In genomic region chr1:25828971-25829920, GRCm38 (mm10) we compare ENCODE assay signal across 10 mouse cellular contexts. TPM values are rescaled to one million over a fixed set of nuclear protein-coding genes. Genes with fewer than 3 reads are reported as not detected.
DNase-seq lines count a peak whose midpoint lies in the region; ATAC-seq lines count a peak whose summit lies in the region.
"Had no signal": no experiment of that assay in that cellular context is flagged by ENCODE, and none has a peak within 500 bp of the region (broad histone marks: within the 10 kb centered on the region; RNA-seq: fewer than 3 reads in every experiment).

Gene Adgrb3, minus strand, starts transcription at chr1:25829707.

- H3K9me3 ChIP-seq in kidney, embryonic 16.5 days (ENCODE audit: low read length), result no peaks in the 10 kb centered on the region
- no peaks in the 10 kb centered on the region for H3K9me3 ChIP-seq in embryonic facial prominence, embryonic 10.5 days
- H3K9me3 ChIP-seq in midbrain, embryonic 11.5 days (ENCODE audit: control insufficient read depth, low read length), result no peaks in the 10 kb centered on the region

- no peak within 1 kb of the TSS for H3K27ac ChIP-seq in kidney, embryonic 16.5 days (ENCODE audit: low read length)
- peak within 1 kb of the TSS; percentile 77 for H3K27ac ChIP-seq in embryonic facial prominence, embryonic 10.5 days (replicated peaks)
- peak within 1 kb of the TSS; percentile 89 for H3K27ac ChIP-seq in midbrain, embryonic 11.5 days (ENCODE audit: low read depth, low read length)

- peak within 1 kb of the TSS; percentile 61 for H3K4me3 ChIP-seq in kidney, embryonic 16.5 days (ENCODE audit: low read length)
- H3K4me3 ChIP-seq in embryonic facial prominence, embryonic 10.5 days, result peak within 1 kb of the TSS; percentile 62
- H3K4me3 ChIP-seq in midbrain, embryonic 11.5 days (ENCODE audit: low read depth, low read length), result peak within 1 kb of the TSS; percentile 61

- DNase-seq in kidney, postnatal 36 days, result no peak
- peak; percentile 30 for DNase-seq in embryonic facial prominence, embryonic 10.5 days (ENCODE audit: low spot score)
- peak; percentile 19 to 69 for DNase-seq in layer of hippocampus, adult 18-20 months (ENCODE audit: low spot score in 2 of 2)
- peak; percentile 88 for DNase-seq in midbrain, embryonic 11.5 days (ENCODE audit: low spot score, missing footprints)
- DNase-seq in urinary bladder, postnatal 36 days (ENCODE audit: low spot score in 2 of 2), result no peak
- no peak for DNase-seq in thymus, postnatal 10 days (ENCODE audit: low spot score in 2 of 2)
- DNase-seq in urinary bladder, postnatal 4 days (ENCODE audit: low spot score in 2 of 2), result no peak

- peak within 1 kb of the TSS; percentile 10 for H3K9ac ChIP-seq in kidney, embryonic 16.5 days (replicated peaks; ENCODE audit: low read length)
- H3K9ac ChIP-seq in midbrain, embryonic 11.5 days (ENCODE audit: low read length), result peak within 1 kb of the TSS; percentile 75

- no peaks in the 10 kb centered on the region for H3K36me3 ChIP-seq in kidney, embryonic 16.5 days (ENCODE audit: insufficient read depth, low read length)
- H3K36me3 ChIP-seq in embryonic facial prominence, embryonic 10.5 days (replicated peaks), result no peaks in the 10 kb centered on the region
- no peaks in the 10 kb centered on the region for H3K36me3 ChIP-seq in midbrain, embryonic 11.5 days (ENCODE audit: control insufficient read depth, insufficient read depth, low read length)

- WGBS in kidney, embryonic 16.5 days, result 5% methylated on average over 32 of the region's 32 CpGs
- WGBS in embryonic facial prominence, embryonic 10.5 days, result 3% methylated on average over 32 of the region's 32 CpGs
- under 1% methylated on average over 29 of the region's 32 CpGs for WGBS in midbrain, embryonic 11.5 days

- peaks cover 43% of the 10 kb centered on the region for H3K27me3 ChIP-seq in kidney, embryonic 16.5 days (ENCODE audit: insufficient read depth, low read length)
- peaks cover 37% of the 10 kb centered on the region for H3K27me3 ChIP-seq in embryonic facial prominence, embryonic 10.5 days (replicated peaks; ENCODE audit: low read depth, poor library complexity, severe bottlenecking)
- no peaks in the 10 kb centered on the region for H3K27me3 ChIP-seq in midbrain, embryonic 11.5 days (ENCODE audit: control insufficient read depth, insufficient read depth, low read length)

- ATAC-seq in kidney, embryonic 16.5 days (ENCODE audit: low FRiP score, low TSS enrichment), result peak; percentile 36; the same call in 1 of the 2 replicates
- ATAC-seq in midbrain, embryonic 11.5 days (ENCODE audit: low FRiP score), result peak; percentile 47; the same call in 1 of the 2 replicates
- ATAC-seq: Patski had no signal

- H3K4me1 ChIP-seq in kidney, embryonic 16.5 days (ENCODE audit: insufficient read depth, low read length), result no peaks in the 10 kb centered on the region
- H3K4me1 ChIP-seq in embryonic facial prominence, embryonic 10.5 days, result peaks cover 17% of the 10 kb centered on the region
- peaks cover 33% of the 10 kb centered on the region for H3K4me1 ChIP-seq in midbrain, embryonic 11.5 days (ENCODE audit: control insufficient read depth, insufficient read depth, low read length)

- H3K4me2 ChIP-seq in kidney, embryonic 16.5 days (replicated peaks; ENCODE audit: low read depth, low read length), result peak within 1 kb of the TSS; percentile 93
- H3K4me2 ChIP-seq in midbrain, embryonic 11.5 days, result peak within 1 kb of the TSS; percentile 62

RNA-seq across cellular contexts. Expression of gene Adgrb3, which starts in this region (rescaled TPM):
- 0.45 and 0.53 TPM in 2 replicates for polyA plus RNA-seq in kidney, embryonic 16.5 days (2015; fragmentation: Nextera tagmentation; extraction: Ambion mirVana)
- 1.4 and 1.7 TPM in 2 replicates for polyA plus RNA-seq in embryonic facial prominence, embryonic 10.5 days (2016; fragmentation: Nextera tagmentation; extraction: Ambion mirVana)
- total RNA-seq in layer of hippocampus, adult 18-20 months (2021), result 100 to 1,000 TPM in 1 of 2 experiments, 10 to 100 TPM in 1; 97.8 to 105 TPM
- polyA plus RNA-seq in midbrain, embryonic 11.5 days (2014; fragmentation: Nextera tagmentation; extraction: Ambion mirVana), result 11.5 and 13.2 TPM in 2 replicates
- total RNA-seq: liver, adult 2 months had no signal
- polyA plus RNA-seq: liver, adult 2 months; Patski had no signal

Comparison
In these comparisons a context has a peak if more than half of its experiments do, and no peak if none do; other contexts are left out.
1. Peak in ATAC-seq, H3K4me3 ChIP-seq, H3K9ac ChIP-seq and H3K4me2 ChIP-seq in kidney, embryonic 16.5 days; RNA of the gene not detected or under 1 TPM.
2. DNase-seq: peak in embryonic facial prominence, embryonic 10.5 days (single experiment), layer of hippocampus, adult 18-20 months (2 of 2) and midbrain, embryonic 11.5 days (single experiment); none in kidney, postnatal 36 days (0 of 2), urinary bladder, postnatal 36 days (0 of 2), thymus, postnatal 10 days (0 of 2) and urinary bladder, postnatal 4 days (0 of 2).
3. Peak in every context shown above with its lines, with median percentiles within 50 percentile points of each other: H3K4me3 ChIP-seq.